Mouse (Mus musculus) spleen, adult 2 months (tissue): ENCODE data around the gene Rhebl1.

Experiments
- CTCF ChIP-seq: fragments of 200-500 bp; IDR thresholded peaks from 2 replicates; pipeline ENCODE4 v1.5.1; 2011; ENCODE audit warnings: mild to moderate bottlenecking, inconsistent platforms; ENCODE audit not compliant: insufficient read depth, insufficient read length, insufficient replicate concordance; ENCODE audit errors: extremely low read depth
- POLR2A ChIP-seq: fragments of 200-500 bp; IDR thresholded peaks from 2 replicates; pipeline ENCODE4 v1.6.1; 2011; ENCODE audit warnings: low read depth, low read length, inconsistent platforms

- no peak for TF ChIP-seq POLR2A
- no peak for TF ChIP-seq CTCF
Measured at GRCm38 (mm10) chr15:98851229-98851818, 43.0 kb downstream of the Rhebl1 start.
